Mouse (Mus musculus) thymus, postnatal 25 days (tissue): ENCODE measurements around the gene Tm4sf20.

Experiments used
- DNase-seq: peaks from one replicate; pipeline ENCODE4 v3.0.0; 2022

The Tm4sf20 gene

DNA sequence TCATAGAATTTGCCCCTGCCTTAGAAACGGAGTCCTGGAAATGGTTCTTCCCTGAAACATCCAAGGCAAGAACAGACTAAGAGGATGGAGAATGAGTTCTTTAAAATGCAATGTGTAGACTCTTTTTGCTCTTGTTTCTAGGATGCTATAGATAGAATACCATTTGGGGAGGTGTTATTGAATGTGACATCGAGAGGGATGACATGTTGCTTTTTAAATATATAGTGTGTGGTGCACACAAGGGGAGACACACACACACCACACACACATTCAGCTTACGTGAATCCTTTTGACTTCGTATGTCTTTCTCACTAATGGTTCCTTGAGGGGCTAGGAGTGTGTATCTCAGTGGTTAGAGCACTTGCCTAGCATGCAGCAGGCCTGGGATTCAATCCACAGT lies 7.0 kb upstream of the Tm4sf20 start:
- DNase-seq: no peak

- no peak for DNase-seq
These were observed 4.9 kb upstream of the Tm4sf20 start for GRCm38 (mm10) chr1:82773208-82773607.

- no peak for DNase-seq
These were observed 4.2 kb upstream of the Tm4sf20 start for GRCm38 (mm10) chr1:82772428-82772827.

GRCm38 (mm10) chr1:82771022-82771586 lies 2.8 kb upstream of the Tm4sf20 start, which contains the start of gene Gm47791:
Gene Gm47791, minus strand, starts transcription at chr1:82771243.
- no peak for DNase-seq

DNA sequence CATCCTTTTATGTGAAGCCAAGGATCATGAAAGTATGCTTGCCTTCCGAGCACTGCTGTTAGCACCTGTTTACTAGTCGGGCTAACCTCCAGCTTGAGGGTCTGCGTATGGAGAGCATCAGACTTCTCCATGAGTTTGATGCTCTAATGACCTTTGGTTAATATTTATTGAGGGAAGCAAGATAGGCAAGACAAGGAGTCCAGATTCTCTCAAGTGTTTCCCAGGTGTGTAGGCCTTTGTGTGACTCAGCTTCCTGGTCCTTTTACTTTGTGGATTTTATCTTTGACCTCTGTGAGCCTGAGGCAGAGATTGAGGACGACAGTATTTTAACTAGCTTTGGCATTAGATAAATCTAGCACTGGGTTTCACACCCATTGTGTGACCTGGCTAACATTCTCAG lies 1.6 kb downstream of the Tm4sf20 start:
- DNase-seq: no peak

- no peak for DNase-seq
These were observed 2.0 kb downstream of the Tm4sf20 start for GRCm38 (mm10) chr1:82766227-82766626.

DNA sequence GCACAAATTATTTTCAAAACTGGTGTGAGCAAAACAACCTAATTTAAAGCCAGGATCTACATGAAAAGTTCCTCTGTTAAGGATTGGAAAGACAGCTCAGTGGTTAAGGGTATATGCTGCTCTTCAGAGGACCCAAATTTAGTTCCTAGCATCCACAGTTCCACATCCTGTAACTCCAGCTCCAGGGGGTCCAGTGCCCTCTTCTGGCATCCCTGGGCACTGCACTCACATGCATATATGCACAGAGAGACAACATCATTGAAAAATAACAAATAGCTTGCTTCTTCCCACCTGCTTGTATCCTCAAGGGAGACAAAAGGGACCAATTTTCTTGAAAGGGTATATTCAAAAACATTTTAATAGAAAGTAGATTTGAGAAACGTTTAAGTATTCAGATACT lies 6.0 kb downstream of the Tm4sf20 start:
- DNase-seq: no peak

DNA sequence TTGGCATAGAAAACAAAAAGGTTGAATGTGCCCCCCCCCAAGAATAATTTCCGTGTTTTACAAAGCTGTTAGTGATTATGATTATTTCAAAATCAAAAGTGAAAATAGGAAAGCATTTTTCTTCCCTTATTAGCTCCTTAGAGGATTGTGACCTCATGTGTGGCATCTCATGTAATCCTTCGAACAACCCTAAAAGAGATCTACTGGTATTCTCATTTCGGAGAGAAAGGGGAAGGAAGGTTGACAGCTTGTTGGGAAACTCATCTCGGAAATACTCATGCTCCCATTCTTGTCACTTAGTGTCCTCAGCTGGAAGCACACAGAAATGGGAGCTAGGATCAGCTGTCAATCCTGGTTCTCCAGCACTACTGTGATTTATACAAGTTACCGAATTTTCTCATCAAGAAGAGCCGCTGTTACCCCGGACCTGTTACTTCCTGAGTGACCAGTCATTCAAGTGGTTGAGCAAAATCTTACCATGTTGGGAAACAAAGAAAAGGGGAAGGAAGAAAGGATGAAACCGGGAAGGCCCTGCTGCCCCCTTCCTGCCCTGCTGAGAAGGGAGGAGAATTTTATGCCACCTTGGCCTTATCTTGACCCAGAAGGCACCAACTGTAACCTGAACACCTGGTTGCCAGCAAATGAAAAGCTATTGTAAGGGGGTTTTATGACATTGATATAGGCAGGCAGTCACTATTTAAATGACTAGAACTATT lies 6.6 kb downstream of the Tm4sf20 start:
- no peak for DNase-seq

DNA sequence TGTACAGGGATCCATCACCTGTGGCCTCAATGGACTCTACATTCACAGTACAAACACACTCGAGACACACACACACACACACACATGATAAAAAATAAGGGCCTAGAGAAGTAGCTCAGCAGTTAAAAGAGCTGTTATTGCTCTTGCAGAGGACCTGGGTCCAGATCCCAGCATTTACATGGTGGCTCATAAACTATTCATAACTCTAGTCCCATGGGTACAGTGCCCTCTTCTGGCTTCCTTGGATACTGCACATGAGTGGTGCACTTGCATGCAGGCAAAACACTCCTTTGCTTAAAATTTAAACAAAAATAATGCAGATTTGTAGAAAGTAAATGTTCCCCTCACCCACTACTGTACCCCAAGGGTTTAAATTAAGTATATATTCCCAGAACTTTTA lies 8.7 kb downstream of the Tm4sf20 start:
- DNase-seq: no peak

GRCm38 (mm10) chr1:82747714-82748452 lies 20.4 kb downstream of the Tm4sf20 start:
- DNase-seq: no peak

GRCm38 (mm10) chr1:82746408-82746807 lies 21.9 kb downstream of the Tm4sf20 start:
- no peak for DNase-seq

DNA sequence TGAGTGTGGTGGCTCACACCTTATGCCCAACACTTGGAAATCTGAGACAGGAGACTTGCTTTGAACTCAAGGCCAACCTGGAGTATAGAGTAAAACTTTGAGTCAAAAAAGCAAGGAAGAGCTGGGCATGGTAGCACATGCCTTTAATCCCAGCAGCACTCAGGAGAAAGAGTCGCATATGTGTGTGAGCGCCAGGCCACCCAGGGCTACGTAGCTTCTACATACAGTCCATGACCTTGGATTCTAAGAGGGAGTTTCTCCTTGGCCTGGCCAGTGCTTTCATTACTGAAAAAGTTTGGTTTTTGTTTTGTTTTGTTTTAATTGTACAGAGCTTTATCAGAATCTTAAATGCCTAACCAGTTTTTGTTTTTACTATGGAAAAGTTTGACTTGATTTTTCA lies 24.3 kb downstream of the Tm4sf20 start:
- no peak for DNase-seq

DNA sequence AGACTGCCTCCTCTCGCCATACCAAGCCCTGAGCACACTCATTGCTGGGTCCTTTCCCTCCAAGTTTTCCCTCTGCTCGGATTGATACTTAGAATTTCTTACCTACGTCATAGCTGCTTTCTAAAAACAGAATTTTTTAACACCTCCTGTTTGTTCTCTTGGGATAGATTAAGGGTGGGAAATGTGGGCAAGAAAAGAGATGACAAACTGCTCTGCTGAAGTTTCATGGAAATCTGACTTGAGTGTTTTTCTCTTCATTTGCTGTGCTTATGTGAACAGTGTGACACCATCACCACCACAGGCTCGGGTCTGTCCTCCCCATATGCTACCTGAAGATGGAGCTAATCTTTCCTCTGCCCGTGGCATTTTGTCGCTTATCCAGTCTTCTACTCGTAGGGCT lies 26.7 kb downstream of the Tm4sf20 start:
- DNase-seq: no peak

GRCm38 (mm10) chr1:82738066-82738465 lies 30.2 kb downstream of the Tm4sf20 start:
- no peak for DNase-seq

DNA sequence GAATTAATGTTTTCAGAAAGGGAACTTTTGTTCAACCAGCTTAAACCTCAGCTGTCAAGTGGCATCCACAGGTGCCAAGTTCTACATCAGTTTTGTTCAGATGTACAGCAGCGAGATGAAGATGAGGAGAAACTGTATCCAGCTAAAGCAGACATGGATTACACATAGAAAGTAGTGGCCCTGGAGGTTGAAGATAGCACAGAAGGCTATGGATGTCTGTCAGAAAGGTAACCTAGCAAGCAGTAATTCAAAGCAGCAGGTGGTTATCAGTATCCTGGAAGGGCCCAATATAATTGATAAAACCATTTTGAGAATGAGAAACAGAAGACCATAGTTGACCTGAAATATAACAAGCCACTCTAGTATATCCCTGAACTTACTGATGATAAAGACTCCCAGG lies 34.9 kb downstream of the Tm4sf20 start:
- no peak for DNase-seq

DNA sequence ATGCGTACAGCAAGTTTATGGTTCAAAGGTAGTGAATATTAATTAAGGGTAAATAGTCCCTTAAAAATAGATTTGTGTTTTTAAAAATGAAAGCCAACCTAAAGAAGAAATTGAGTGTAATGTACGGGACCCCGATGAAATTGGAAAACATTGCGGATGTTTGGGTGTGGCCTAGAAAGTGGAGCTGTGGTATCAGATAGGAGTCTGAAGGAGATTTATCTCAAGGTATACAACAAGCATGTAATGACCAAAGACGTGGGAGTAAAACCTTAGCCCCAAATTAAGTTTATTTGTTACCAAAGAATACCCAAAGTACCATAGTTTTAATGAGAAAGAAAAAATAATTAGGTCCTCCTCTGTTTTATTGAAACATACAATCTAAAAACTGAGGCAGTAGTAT lies 41.8 kb downstream of the Tm4sf20 start:
- DNase-seq: no peak

DNA sequence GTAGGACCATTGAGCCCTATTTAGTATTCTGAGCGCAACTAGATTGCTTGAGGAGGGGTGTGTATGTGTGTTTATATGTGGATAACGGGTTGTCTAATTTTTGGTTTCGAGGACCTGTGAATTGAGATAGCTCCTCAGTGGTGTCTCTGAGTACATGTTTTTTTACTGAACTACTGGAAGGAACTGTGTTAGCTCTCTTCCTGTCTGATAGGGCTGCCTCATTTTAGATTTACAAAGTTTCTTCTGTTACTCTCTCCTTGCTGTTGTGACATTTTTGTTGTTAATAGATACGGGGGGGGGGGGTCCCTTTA lies 42.4 kb downstream of the Tm4sf20 start:
- no peak for DNase-seq

GRCm38 (mm10) chr1:82725026-82725874 lies 43.0 kb downstream of the Tm4sf20 start:
- DNase-seq: peak; percentile 1

- peak; percentile 91 for DNase-seq
These were observed 43.8 kb downstream of the Tm4sf20 start, which contains the start of gene Mff for GRCm38 (mm10) chr1:82724339-82725025. Gene Mff, plus strand, starts transcription at chr1:82724890.

DNA sequence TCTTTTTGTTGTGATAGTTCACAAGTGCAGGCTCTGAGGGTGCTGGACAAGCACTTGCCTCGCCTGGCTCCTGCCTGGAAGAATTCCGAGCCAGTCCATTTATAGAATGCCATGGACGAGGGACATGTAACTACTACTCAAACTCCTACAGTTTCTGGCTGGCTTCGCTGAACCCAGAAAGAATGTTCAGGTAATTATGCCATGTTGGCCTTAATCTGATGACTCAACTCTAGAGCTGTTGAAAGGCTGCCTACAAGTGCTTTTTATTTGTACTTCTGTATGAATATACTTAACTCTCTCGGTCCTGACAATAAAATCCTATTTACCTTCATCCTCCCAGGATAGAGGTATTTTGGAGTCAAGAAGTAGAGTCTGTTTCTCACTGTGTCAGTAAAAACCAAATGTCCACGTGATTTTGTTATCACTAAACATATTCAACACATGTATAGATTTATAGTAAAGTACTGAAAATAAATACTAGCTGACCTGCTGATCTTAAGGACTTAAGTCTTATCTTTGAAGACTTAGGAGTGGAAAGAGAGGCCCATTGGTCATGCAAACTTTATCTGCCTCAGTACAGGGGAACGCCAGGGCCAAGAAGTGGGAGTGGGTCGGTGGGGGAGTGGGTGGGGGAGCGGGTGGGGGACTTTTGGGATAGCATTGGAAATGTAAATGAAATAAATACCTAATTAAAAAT lies 50.3 kb downstream of the Tm4sf20 start:
- DNase-seq: no peak
